Comparison of ENCODE assay signal across 21 mouse cellular contexts in the genomic region with DNA sequence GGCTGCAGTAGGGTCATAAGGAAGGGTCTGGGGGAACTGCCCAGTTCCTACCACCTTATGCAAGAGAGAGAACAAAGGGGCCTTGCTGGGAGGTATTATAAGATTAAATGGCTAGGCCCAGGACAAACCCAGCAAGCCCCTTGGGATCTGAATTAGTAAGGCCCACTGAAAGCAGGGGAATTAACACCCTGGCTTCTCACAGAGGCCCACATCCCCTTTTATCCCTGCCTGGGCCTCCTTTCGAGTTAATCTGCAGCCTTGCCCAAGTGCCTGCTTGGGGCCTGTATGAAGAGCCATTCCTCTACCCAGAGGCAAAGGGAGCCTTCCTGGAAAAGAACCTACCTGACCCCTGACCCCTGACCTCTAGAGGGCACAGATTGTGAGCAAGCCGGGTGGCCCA.
A peak's percentile ranks its signal among the peaks of the same experiment; 100 is the strongest.
DNase-seq lines count a peak whose midpoint lies in the region; ATAC-seq and TF ChIP-seq lines count a peak whose summit lies in the region.
"Had no signal": no experiment of that assay in that cellular context is flagged by ENCODE, and none has a peak within 500 bp of the region (broad histone marks: within the 10 kb centered on the region; RNA-seq: fewer than 3 reads in every experiment).

No protein-coding gene starts in this region.

- 15% methylated on average over 2 of the region's 2 CpGs for WGBS in hindbrain, embryonic 12.5 days
- whole genome bisulfite sequencing in hindbrain, embryonic 11.5 days: 13% methylated on average over 2 of the region's 2 CpGs
- WGBS in embryonic facial prominence, embryonic 13.5 days: 15% methylated on average over 2 of the region's 2 CpGs

- no peak overlapping the region for H3K9ac ChIP-seq in hindbrain, embryonic 12.5 days
- no peak overlapping the region for H3K9ac ChIP-seq in hindbrain, embryonic 11.5 days (ENCODE audit: low read depth, low read length)
- H3K9ac ChIP-seq in embryonic facial prominence, embryonic 13.5 days: peak overlapping the region; percentile 54; the same call in 1 of the 2 replicates
- H3K9ac ChIP-seq: embryonic facial prominence, embryonic 15.5 days; heart, embryonic 13.5 days; kidney, embryonic 15.5 days; liver, postnatal 0 days; neural tube, embryonic 12.5 days; stomach, embryonic 15.5 days had no signal

- H3K4me3 ChIP-seq in hindbrain, embryonic 12.5 days: no peak overlapping the region
- H3K4me3 ChIP-seq in hindbrain, embryonic 11.5 days (ENCODE audit: low read depth, low read length): no peak overlapping the region
- no peak overlapping the region for H3K4me3 ChIP-seq in embryonic facial prominence, embryonic 13.5 days
- H3K4me3 ChIP-seq: embryonic facial prominence, embryonic 15.5 days; heart, embryonic 13.5 days; kidney, embryonic 15.5 days; neural tube, embryonic 12.5 days; stomach, embryonic 15.5 days had no signal

- H3K9me3 ChIP-seq in hindbrain, embryonic 12.5 days (replicated peaks): no peaks in the 10 kb centered on the region
- no peaks in the 10 kb centered on the region for H3K9me3 ChIP-seq in hindbrain, embryonic 11.5 days (ENCODE audit: control insufficient read depth, low read length)
- H3K9me3 ChIP-seq in embryonic facial prominence, embryonic 13.5 days: no peaks in the 10 kb centered on the region
- H3K9me3 ChIP-seq: embryonic facial prominence, embryonic 15.5 days; heart, embryonic 13.5 days; kidney, embryonic 15.5 days; neural tube, embryonic 12.5 days; stomach, embryonic 15.5 days had no signal

- H3K4me2 ChIP-seq in hindbrain, embryonic 12.5 days (replicated peaks): no peak overlapping the region
- no peak overlapping the region for H3K4me2 ChIP-seq in hindbrain, embryonic 11.5 days (replicated peaks; ENCODE audit: low read depth, low read length)
- no peak overlapping the region for H3K4me2 ChIP-seq in embryonic facial prominence, embryonic 13.5 days
- H3K4me2 ChIP-seq: embryonic facial prominence, embryonic 15.5 days; heart, embryonic 13.5 days; kidney, embryonic 15.5 days; neural tube, embryonic 12.5 days; stomach, embryonic 15.5 days had no signal

- no peak for ATAC-seq in hindbrain, embryonic 12.5 days (ENCODE audit: low FRiP score)
- ATAC-seq in hindbrain, embryonic 11.5 days (ENCODE audit: low FRiP score): no peak
- no peak for ATAC-seq in embryonic facial prominence, embryonic 13.5 days (ENCODE audit: insufficient number of reproducible peaks, insufficient read depth, low FRiP score, low TSS enrichment, low read depth)
- ATAC-seq: inflammation-experienced regulatory T-cells, adult 6 months; liver, postnatal 0 days had no signal

- peaks cover 12% of the 10 kb centered on the region; the same call in 1 of the 2 replicates for H3K27me3 ChIP-seq in hindbrain, embryonic 12.5 days
- no peaks in the 10 kb centered on the region for H3K27me3 ChIP-seq in hindbrain, embryonic 11.5 days (ENCODE audit: control insufficient read depth, insufficient read depth, low read length)
- H3K27me3 ChIP-seq in embryonic facial prominence, embryonic 13.5 days: no peaks in the 10 kb centered on the region
- H3K27me3 ChIP-seq: embryonic facial prominence, embryonic 15.5 days; heart, embryonic 13.5 days; stomach, embryonic 15.5 days had no signal

- no peak for DNase-seq in hindbrain, embryonic 11.5 days (ENCODE audit: low spot score)
- peak; percentile 43 for DNase-seq in brain, embryonic 14.5 days (ENCODE audit: low read depth)
- DNase-seq in retina, embryonic 14.5 days (ENCODE audit: low spot score): peak; percentile 50
- DNase-seq in left cerebral cortex, adult 8-10 months (ENCODE audit: low spot score in 2 of 2): no peak
- no peak for DNase-seq in thymus, postnatal 14 days
- DNase-seq: cerebellum, adult 9-10 months; gastrocnemius, postnatal 10 days; heart, adult 11 months; heart, postnatal 36 days; liver, postnatal 0 days; lung, postnatal 10 days; right cerebral cortex, postnatal 25 days; thymus, adult 2 months had no signal

- TF ChIP-seq POLR2A in brain, embryonic 14.5 days (IDR thresholded peaks at IDR 0.05; ENCODE audit: borderline replicate concordance, extremely low read depth, insufficient read depth, insufficient read length, poor library complexity, severe bottlenecking): no peak

- H3K27ac ChIP-seq in hindbrain, embryonic 12.5 days: 0 out of 2 replicates have a peak overlapping the region, but pooled peaks have one; percentile 9
- H3K27ac ChIP-seq in hindbrain, embryonic 11.5 days (ENCODE audit: low read depth, low read length): no peak overlapping the region
- peak overlapping the region; percentile 28; the same call in 1 of the 2 replicates for H3K27ac ChIP-seq in embryonic facial prominence, embryonic 13.5 days
- H3K27ac ChIP-seq: embryonic facial prominence, embryonic 15.5 days; heart, embryonic 13.5 days; kidney, embryonic 15.5 days; neural tube, embryonic 12.5 days; stomach, embryonic 15.5 days had no signal

- peaks cover 32% of the 10 kb centered on the region for H3K4me1 ChIP-seq in hindbrain, embryonic 12.5 days
- H3K4me1 ChIP-seq in hindbrain, embryonic 11.5 days (replicated peaks; ENCODE audit: control insufficient read depth, insufficient read depth, low read length): peaks cover 3% of the 10 kb centered on the region; the same call in 1 of the 2 replicates
- peaks cover 36% of the 10 kb centered on the region for H3K4me1 ChIP-seq in embryonic facial prominence, embryonic 13.5 days
- H3K4me1 ChIP-seq: stomach, embryonic 15.5 days had no signal

- TF ChIP-seq CTCF in brain, embryonic 14.5 days (IDR thresholded peaks at IDR 0.05; ENCODE audit: borderline replicate concordance, extremely low read depth, insufficient read depth, insufficient read length): no peak

- no peaks in the 10 kb centered on the region for H3K36me3 ChIP-seq in hindbrain, embryonic 12.5 days
- no peaks in the 10 kb centered on the region for H3K36me3 ChIP-seq in hindbrain, embryonic 11.5 days (ENCODE audit: control insufficient read depth, insufficient read depth, low read length)
- H3K36me3 ChIP-seq in embryonic facial prominence, embryonic 13.5 days: no peaks in the 10 kb centered on the region
- H3K36me3 ChIP-seq: embryonic facial prominence, embryonic 15.5 days; heart, embryonic 13.5 days; kidney, embryonic 15.5 days; neural tube, embryonic 12.5 days; stomach, embryonic 15.5 days had no signal

Comparison
In these comparisons a context has a peak if more than half of its experiments do, and no peak if none do; other contexts are left out.
1. DNase-seq: peak in brain, embryonic 14.5 days (single experiment) and retina, embryonic 14.5 days (single experiment); none in hindbrain, embryonic 11.5 days (single experiment), left cerebral cortex, adult 8-10 months (0 of 2) and thymus, postnatal 14 days (single experiment).